Mouse (Mus musculus): ENCODE measurements around the gene Bmt2.

Bmt2 gene

GRCm38 (mm10) chr6:13677818-13678282, at the start of gene Bmt2:
Gene Bmt2, minus strand, starts transcription at chr6:13677966.
- in situ Hi-C loops (cut with MseI, MboI), result no loop called here

GRCm38 (mm10) chr6:13722166-13722565, 44.4 kb upstream of the Bmt2 start:
- in situ Hi-C loops (cut with MseI, MboI), result no loop called here

GRCm38 (mm10) chr6:13714867-13715266, 37.1 kb upstream of the Bmt2 start:
- in situ Hi-C loops (cut with MseI, MboI), result no loop called here

- in situ Hi-C loops (cut with MseI, MboI), result no loop called here
Measured at GRCm38 (mm10) chr6:13696882-13697281, 19.1 kb upstream of the Bmt2 start.

GRCm38 (mm10) chr6:13695103-13695845, 17.5 kb upstream of the Bmt2 start:
- in situ Hi-C loops (cut with MseI, MboI), result no loop called here

- in situ Hi-C loops (cut with MseI, MboI), result no loop called here
Measured at GRCm38 (mm10) chr6:13691657-13692294, 14.0 kb upstream of the Bmt2 start.

- in situ Hi-C loops (cut with MseI, MboI), result no loop called here
Measured at GRCm38 (mm10) chr6:13690398-13690797, 12.6 kb upstream of the Bmt2 start.

GRCm38 (mm10) chr6:13683929-13684595, 6.3 kb upstream of the Bmt2 start:
- in situ Hi-C loops (cut with MseI, MboI), result no loop called here

- in situ Hi-C loops (cut with MseI, MboI), result no loop called here
Measured at GRCm38 (mm10) chr6:13678349-13678748, 583 bp upstream of the Bmt2 start.

- in situ Hi-C loops (cut with MseI, MboI), result no loop called here
Measured at GRCm38 (mm10) chr6:13677141-13677761, 515 bp downstream of the Bmt2 start.

GRCm38 (mm10) chr6:13676196-13676595, 1.6 kb downstream of the Bmt2 start:
- in situ Hi-C loops (cut with MseI, MboI), result no loop called here

GRCm38 (mm10) chr6:13674600-13675305, 3.0 kb downstream of the Bmt2 start:
- in situ Hi-C loops (cut with MseI, MboI), result no loop called here

GRCm38 (mm10) chr6:13665646-13666045, 12.1 kb downstream of the Bmt2 start:
- in situ Hi-C loops (cut with MseI, MboI), result no loop called here

- in situ Hi-C loops (cut with MseI, MboI), result no loop called here
Measured at GRCm38 (mm10) chr6:13658016-13658415, 19.8 kb downstream of the Bmt2 start.

GRCm38 (mm10) chr6:13654081-13654480, 23.7 kb downstream of the Bmt2 start:
- in situ Hi-C loops (cut with MseI, MboI), result no loop called here

GRCm38 (mm10) chr6:13652284-13652683, 25.5 kb downstream of the Bmt2 start:
- in situ Hi-C loops (cut with MseI, MboI), result no loop called here

- in situ Hi-C loops (cut with MseI, MboI), result no loop called here
Measured at GRCm38 (mm10) chr6:13650854-13651253, 26.9 kb downstream of the Bmt2 start.

GRCm38 (mm10) chr6:13648305-13648704, 29.5 kb downstream of the Bmt2 start:
- in situ Hi-C loops (cut with MseI, MboI), result no loop called here

- in situ Hi-C loops (cut with MseI, MboI), result no loop called here
Measured at GRCm38 (mm10) chr6:13636582-13636989, 41.2 kb downstream of the Bmt2 start.

GRCm38 (mm10) chr6:13632571-13632970, 45.2 kb downstream of the Bmt2 start:
- in situ Hi-C loops (cut with MseI, MboI), result no loop called here

GRCm38 (mm10) chr6:13630607-13631006, 47.2 kb downstream of the Bmt2 start:
- in situ Hi-C loops (cut with MseI, MboI), result no loop called here

GRCm38 (mm10) chr6:13619618-13620017, 58.1 kb downstream of the Bmt2 start:
- in situ Hi-C loops (cut with MseI, MboI), result no loop called here

All from mouse trophoblast stem cell (cell line).